Mouse (Mus musculus) megakaryocyte, embryonic 14.5 days (primary cell): ENCODE measurements around the gene Clec2l. TPM values are rescaled to one million over a fixed set of nuclear protein-coding genes. Genes with fewer than 3 reads are reported as not detected.

ENCODE experiments used
- H3K27me3 ChIP-seq: replicated peaks from 2 replicates; pipeline ENCODE3; 2012; ENCODE audit warnings: inconsistent platforms
- H3K36me3 ChIP-seq: replicated peaks from 2 replicates; pipeline ENCODE3; 2012; ENCODE audit warnings: low read length, inconsistent platforms, mixed read lengths
- H3K4me1 ChIP-seq: 2 replicates; pipeline ENCODE4 v1.6.1; 2012; ENCODE audit warnings: inconsistent platforms
- H3K4me3 ChIP-seq: replicated peaks from 2 replicates; pipeline ENCODE3; 2012; ENCODE audit warnings: moderate library complexity, mild to moderate bottlenecking, inconsistent platforms
- H3K9me3 ChIP-seq: 2 replicates; pipeline ENCODE4 v1.6.1; 2012; ENCODE audit warnings: inconsistent platforms
- FLI1 ChIP-seq: IDR thresholded peaks from 2 replicates; pipeline ENCODE4 v1.6.1; 2012; ENCODE audit warnings: low read length, inconsistent platforms, mixed read lengths
- GATA1 ChIP-seq: IDR thresholded peaks from 3 replicates; pipeline ENCODE4 v1.6.1; 2012; ENCODE audit warnings: mixed read lengths, low read length, inconsistent platforms, borderline replicate concordance
- polyA plus RNA-seq: library from polyadenylated mRNA; stranded (reverse); fragments of >175 nt; gene quantifications from 2 replicates; pipeline ENCODE4 v1.2.3, GENCODE M21; 2012; ENCODE audit warnings: low replicate concordance; ENCODE audit not compliant: insufficient read depth

The Clec2l gene
- 0.37 and 4.1 TPM in 2 replicates for polyA plus RNA-seq

DNA sequence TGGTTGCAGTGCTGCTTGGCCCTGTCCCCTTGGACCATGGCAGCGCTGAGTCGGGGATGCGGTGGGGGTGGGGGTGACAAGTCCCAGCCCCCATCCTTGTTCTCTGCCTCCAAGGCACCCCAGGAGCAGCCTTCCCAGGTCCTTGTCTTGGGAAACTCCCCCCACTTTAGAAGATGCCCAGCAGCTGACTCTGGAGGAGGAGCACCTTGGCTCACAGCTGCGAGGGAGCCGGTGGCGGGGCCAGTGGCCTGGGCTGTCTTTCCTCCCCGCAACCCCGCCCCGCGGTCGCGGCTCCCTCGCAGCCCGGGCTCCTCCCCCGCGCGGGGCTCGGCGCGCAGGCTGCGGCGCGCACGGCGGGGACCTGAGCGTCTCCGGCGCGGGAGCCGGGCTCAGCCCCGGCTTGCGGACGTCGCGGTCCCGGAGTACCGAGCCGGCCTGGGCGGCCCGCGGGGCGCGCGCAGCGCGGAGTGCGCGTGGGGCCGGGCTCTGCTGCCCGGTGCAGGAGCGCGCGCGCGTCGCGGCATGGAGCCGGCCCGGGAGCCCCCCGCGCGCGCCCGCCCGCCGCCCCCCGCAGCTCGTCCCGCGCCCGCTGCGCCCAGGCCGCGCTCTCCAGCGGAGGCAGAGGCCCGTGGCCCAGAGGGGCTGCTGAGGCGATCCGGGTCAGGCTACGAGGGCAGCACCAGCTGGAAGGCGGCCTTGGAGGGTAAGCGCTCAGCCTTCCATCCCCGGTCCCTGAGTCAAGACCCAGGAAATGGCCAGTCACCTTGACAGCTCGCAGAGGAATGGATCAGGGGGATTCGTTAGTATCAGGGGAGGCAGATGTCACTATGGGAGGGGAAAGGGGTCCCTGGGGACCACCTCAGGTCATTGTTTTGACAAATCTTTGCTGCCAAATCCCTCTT lies at the start of gene Clec2l:
TSS of gene Clec2l (plus strand) at position 356 of the 902 bp plus-strand sequence.
- H3K4me3 ChIP-seq = peak within 1 kb of the TSS; percentile 86
- H3K4me1 ChIP-seq = peaks cover 33% of the 10 kb centered on the region
- no peaks in the 10 kb centered on the region for H3K9me3 ChIP-seq
- TF ChIP-seq GATA1 (no peak), FLI1 (no peak)
- H3K27me3 ChIP-seq = peaks cover 95% of the 10 kb centered on the region
- no peaks in the 10 kb centered on the region for H3K36me3 ChIP-seq

DNA sequence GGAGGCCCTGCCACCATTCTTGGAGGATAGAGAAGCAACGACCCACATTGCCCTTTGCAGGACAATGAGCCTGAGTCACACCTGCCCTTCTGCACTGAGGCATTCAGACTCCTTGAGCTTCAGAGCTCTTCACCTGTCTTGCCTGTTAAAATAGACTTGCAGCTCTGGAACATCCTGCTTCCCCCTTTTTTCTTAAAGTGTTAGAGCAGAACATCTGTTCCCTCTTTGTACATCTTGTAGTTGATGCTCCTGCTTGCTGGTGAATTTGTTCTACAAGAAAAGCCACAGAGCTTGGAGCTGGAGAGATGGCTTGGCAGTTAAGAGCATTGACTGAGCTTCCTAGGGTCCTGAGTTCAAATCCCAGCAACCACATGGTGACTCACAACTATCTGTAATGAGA lies 40.5 kb upstream of the Clec2l start:
- no peaks in the 10 kb centered on the region for H3K27me3 ChIP-seq
- no peak for TF ChIP-seq GATA1
- no peak for TF ChIP-seq FLI1
- H3K4me1 ChIP-seq = no peaks in the 10 kb centered on the region
- no peaks in the 10 kb centered on the region for H3K9me3 ChIP-seq
- peaks cover 81% of the 10 kb centered on the region for H3K36me3 ChIP-seq
- H3K4me3 ChIP-seq = no peak overlapping the region

DNA sequence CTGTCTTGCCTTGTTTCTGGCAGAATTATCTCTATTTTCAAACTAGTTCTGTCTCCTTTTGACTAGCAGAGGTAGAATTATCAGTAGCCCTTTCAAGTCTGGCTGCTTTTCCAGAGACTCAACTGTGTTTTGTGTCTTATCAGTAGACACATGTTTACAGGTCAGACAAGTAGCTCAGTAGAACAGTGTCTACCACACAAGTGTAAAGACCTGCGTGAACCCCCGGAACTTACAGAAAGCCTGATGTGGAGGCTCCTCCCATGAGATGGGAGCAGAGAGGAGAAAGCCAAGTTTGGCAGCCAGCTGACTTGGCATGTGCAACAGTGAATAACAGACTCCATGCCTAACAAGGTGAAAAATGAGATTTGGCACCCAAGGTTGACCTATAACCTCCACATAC lies 39.4 kb upstream of the Clec2l start:
- Histone ChIP-seq H3K4me3 (no peak overlapping the region), H3K27me3 (no peaks in the 10 kb centered on the region), H3K9me3 (no peaks in the 10 kb centered on the region), H3K4me1 (no peaks in the 10 kb centered on the region), H3K36me3 (peaks cover 78% of the 10 kb centered on the region)
- TF ChIP-seq GATA1 (no peak), FLI1 (no peak)

DNA sequence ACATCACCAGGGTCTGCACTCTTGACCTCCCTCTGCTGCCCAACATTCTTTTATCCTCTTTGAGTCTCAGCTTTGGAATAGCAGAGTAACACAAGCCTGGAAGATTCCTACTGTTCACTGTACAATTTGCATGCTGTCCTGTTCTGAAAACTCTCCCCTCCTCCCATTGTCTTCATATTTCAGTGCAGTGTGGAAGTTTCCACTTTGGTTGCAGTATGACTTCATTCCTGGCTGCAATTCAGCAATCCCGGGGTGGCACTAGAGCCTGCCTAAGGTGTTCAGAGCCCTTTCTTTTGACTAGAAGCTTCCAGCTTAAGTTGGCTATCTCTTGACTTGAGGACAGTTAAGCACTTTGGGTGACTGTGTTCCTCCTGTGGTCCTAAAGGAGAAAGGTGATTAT lies 38.4 kb upstream of the Clec2l start:
- Histone ChIP-seq H3K9me3 (no peaks in the 10 kb centered on the region), H3K36me3 (peaks cover 69% of the 10 kb centered on the region), H3K27me3 (peaks cover 2% of the 10 kb centered on the region), H3K4me1 (no peaks in the 10 kb centered on the region), H3K4me3 (no peak overlapping the region)
- no peak for TF ChIP-seq GATA1
- TF ChIP-seq FLI1 = no peak

DNA sequence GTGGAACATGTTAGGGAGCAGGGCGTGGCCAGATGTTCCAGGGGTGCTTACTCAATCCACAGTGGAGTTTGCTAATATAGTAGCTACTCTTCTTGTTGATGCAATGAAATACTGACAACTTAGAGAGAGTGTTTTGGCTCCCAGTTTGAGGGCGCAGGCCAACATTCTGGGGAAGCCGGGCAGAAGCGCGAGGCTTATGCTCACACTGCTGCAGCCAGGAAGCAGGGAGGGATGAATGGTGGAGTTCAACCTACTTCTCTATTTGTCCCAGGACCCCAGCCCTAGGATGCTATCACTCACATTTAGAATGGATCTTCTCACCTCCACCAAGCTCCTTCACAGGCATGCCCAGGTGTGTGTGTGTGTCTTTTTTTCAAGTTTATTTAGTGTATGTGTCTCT lies 36.8 kb upstream of the Clec2l start:
- Histone ChIP-seq H3K4me1 (no peaks in the 10 kb centered on the region), H3K4me3 (no peak overlapping the region), H3K27me3 (peaks cover 12% of the 10 kb centered on the region), H3K9me3 (no peaks in the 10 kb centered on the region), H3K36me3 (peaks cover 53% of the 10 kb centered on the region)
- TF ChIP-seq GATA1 (no peak), FLI1 (no peak)

DNA sequence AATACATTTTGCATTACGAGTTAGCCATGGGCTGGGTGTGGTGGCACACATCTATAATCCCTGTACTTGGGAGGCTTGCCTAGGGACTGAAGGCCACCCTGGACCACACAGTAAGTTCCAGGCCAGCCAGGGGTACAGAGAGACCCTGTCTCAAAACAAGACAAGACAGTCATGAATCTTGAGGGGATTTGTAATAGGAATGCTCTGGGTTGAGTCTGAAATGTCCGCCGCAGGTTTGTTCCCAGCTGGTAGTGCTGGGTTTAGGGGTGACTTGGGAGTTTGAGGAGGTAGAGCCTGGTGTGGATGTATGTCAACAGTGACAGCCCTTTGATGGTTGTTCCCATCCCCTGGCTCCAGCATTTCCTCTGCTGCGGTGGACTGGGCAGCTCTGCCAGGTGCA lies 35.8 kb upstream of the Clec2l start:
- peaks cover 15% of the 10 kb centered on the region for H3K27me3 ChIP-seq
- H3K36me3 ChIP-seq = peaks cover 46% of the 10 kb centered on the region
- no peak overlapping the region for H3K4me3 ChIP-seq
- TF ChIP-seq GATA1 (no peak), FLI1 (no peak)
- no peaks in the 10 kb centered on the region for H3K4me1 ChIP-seq
- H3K9me3 ChIP-seq = no peaks in the 10 kb centered on the region

DNA sequence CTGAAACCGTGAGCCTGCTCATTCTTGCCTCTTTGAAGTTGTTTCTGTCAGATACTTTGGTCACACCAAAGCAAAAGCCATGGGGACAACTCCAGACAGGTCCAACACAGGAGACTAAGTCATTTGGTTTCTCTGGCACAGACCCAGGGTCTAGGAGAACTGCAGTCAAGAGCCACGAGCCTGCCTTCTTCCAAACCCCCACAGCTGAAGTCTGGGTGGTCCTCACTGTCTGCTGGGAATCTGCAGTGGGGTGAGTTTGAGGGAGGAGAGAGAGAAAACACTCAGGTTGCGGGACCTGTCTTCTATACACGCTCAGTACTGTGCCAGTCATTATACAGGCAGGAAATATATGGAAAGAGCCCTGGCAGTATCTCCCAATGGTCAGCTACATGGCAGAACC lies 35.4 kb upstream of the Clec2l start:
- Histone ChIP-seq H3K4me1 (no peaks in the 10 kb centered on the region), H3K27me3 (peaks cover 18% of the 10 kb centered on the region), H3K4me3 (no peak overlapping the region), H3K9me3 (no peaks in the 10 kb centered on the region), H3K36me3 (peaks cover 42% of the 10 kb centered on the region)
- TF ChIP-seq FLI1 = no peak
- no peak for TF ChIP-seq GATA1

DNA sequence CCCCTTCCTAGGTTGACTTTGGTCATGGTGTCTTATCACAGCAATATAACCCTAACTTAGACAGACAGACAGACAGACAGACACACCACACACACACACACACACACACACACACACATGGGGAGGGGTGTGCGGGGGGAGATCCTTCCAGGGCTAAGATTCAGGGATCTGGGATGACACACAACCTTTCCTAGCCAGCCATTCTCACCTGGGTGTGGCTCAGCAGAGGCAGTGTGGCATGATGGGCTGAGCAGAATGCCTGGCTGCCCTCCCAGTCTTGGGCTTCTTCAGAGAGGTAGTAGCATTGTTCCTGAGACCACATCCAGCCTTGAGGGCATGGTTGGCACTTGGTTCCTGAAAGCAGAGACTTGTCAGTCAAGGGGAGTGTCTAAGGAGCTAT lies 33.3 kb upstream of the Clec2l start:
- Histone ChIP-seq H3K4me3 (no peak overlapping the region), H3K27me3 (peaks cover 37% of the 10 kb centered on the region), H3K4me1 (no peaks in the 10 kb centered on the region), H3K9me3 (no peaks in the 10 kb centered on the region), H3K36me3 (peaks cover 28% of the 10 kb centered on the region)
- TF ChIP-seq FLI1 (no peak), GATA1 (no peak)

DNA sequence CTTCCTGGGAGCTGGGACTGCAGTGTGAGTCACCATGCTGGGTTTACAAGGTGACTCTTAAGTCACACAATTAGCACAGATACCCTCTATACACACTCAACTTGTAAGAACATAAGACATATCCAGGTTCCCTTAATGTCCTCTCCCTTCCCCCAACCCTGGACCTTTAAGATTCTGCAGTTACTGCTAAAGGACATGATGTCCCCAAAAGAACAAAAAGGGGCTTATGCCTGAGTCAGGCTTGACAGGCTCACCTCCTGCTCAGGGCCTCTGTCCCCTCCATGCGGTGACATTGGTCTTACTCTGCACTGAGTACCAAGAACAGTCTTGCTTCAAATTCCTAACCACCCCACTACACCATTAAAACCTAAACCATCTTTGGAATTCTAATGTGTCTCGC lies 30.0 kb upstream of the Clec2l start:
- H3K9me3 ChIP-seq = no peaks in the 10 kb centered on the region
- peaks cover 6% of the 10 kb centered on the region for H3K36me3 ChIP-seq
- H3K4me1 ChIP-seq = peaks cover 24% of the 10 kb centered on the region
- no peak overlapping the region for H3K4me3 ChIP-seq
- H3K27me3 ChIP-seq = peaks cover 70% of the 10 kb centered on the region
- TF ChIP-seq FLI1 (no peak), GATA1 (no peak)

DNA sequence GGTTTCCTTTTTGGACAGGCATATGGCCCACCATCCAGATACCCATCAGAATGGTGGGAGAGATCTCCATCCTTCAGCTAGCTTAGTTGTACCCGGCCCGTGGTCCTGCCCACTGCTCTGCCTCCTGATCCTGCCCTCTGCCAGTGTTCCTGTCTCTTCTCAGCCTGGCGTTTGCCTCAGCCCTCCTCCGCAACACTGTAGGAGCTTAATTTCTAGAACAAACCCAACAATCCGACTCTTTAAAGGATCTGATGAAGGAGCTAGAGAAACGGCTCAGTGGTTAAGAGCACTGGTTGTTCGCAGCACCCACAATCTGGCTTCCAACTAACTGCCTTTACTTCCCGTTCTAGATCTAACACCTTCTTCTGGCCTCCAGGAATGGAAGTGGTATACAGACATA lies 28.4 kb upstream of the Clec2l start:
- H3K27me3 ChIP-seq = peaks cover 81% of the 10 kb centered on the region
- H3K36me3 ChIP-seq = peaks cover 3% of the 10 kb centered on the region
- peaks cover 26% of the 10 kb centered on the region for H3K4me1 ChIP-seq
- TF ChIP-seq FLI1 (no peak), GATA1 (no peak)
- H3K9me3 ChIP-seq = no peaks in the 10 kb centered on the region
- no peak overlapping the region for H3K4me3 ChIP-seq
